Mouse (Mus musculus) heart, postnatal 25 days (tissue): ENCODE measurements around the gene Ush2a. TPM values are rescaled to one million over a fixed set of nuclear protein-coding genes. Genes with fewer than 3 reads are reported as not detected.

Experiments used
- DNase-seq: peaks from one replicate; pipeline ENCODE4 v3.0.0; 2022; ENCODE audit warnings: low spot score
- intact Hi-C: fragments of 180-260 bp; cut with DNase I; formaldehyde crosslinking; loops from one replicate; pipeline ENCODE4 v1.15.1; 2025
- total RNA-seq, 2 experiments: library from RNA; stranded (reverse); gene quantifications; 2 replicates each; pipeline ENCODE4 v1.2.3; 2021

Ush2a gene
- total RNA-seq, 2 experiments from 2014 or later, result 0.08 TPM

DNA sequence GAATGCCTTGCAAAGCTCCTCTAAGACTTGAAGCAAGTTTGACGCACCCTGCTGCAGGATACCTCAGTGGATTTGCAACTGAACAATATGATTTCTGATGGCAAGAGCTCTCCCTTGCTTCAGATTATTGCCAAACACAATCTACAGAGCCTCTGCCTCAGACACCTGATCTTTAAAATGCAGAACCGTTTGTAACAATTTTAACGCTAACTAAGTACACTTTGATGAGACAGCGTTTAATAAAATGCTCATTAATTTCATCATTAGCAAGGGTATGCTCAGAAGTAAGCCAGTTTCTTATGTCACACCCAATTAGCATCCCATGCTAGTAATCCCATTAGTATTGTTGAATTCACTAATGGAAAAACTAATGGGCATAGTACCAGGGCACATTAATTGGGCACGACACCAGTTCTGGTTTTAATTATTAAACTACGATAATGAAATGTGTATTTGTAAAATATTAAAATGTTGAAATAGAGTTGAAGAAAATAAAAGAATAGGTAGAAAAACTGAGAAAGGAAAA is 267.8 kb downstream of the Ush2a start:
- no peak for DNase-seq
- intact Hi-C loops, result no loop called here

GRCm38 (mm10) chr1:188537021-188537420 is 275.2 kb downstream of the Ush2a start:
- DNase-seq, result no peak
- intact Hi-C loops, result no loop called here

GRCm38 (mm10) chr1:188539621-188540020 is 277.8 kb downstream of the Ush2a start:
- intact Hi-C loops, result no loop called here
- no peak for DNase-seq

- intact Hi-C loops, result no loop called here
- no peak for DNase-seq
These were observed 279.7 kb downstream of the Ush2a start for GRCm38 (mm10) chr1:188541492-188541891.

- intact Hi-C loops, result no loop called here
- DNase-seq, result no peak
These were observed 281.5 kb downstream of the Ush2a start for GRCm38 (mm10) chr1:188543364-188543763.

DNA sequence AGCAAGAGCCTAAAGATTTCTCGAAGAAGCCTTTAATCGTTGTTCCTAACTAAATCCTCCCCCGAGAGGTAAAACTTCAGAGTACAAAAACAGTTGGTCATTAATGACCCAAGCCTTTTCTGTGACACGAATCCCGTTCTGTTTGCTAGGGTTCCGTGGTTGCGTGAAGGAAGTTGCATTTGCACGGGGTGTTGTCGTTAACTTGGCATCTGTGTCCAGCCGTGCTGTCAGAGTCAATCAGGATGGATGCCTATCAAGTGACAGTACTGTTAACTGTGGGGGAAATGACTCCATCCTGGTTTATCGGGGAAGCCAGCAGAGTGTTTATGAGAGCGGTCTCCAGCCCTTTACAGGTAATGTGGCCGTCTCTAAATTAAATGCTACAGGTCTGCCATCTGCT is 287.9 kb downstream of the Ush2a start:
- intact Hi-C loops, result no loop called here

GRCm38 (mm10) chr1:188551802-188552201 is 290.0 kb downstream of the Ush2a start:
- intact Hi-C loops, result no loop called here
- no peak for DNase-seq

More for the DNA sequence above, 287.9 kb downstream of the Ush2a start:
- no peak for DNase-seq

DNA sequence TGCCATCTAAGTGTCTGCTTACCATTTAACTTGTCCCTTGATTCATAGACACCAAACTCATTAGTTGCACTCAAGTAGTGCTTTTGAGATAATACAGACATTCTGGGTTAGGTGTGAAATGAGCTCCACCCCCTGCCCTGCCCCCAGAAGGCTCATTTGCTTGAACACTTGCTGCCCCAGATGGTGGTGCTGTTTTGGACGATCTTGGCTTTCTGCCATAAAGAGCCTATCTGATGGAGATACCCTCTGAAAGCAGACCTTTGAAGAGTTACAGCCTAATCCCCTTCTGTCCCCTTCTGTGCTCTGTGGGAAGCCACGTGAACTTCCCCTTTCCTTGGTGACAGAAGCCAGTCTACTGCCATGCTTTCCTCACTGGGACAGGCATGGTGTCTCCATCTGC is 297.1 kb downstream of the Ush2a start:
- DNase-seq, result no peak
- intact Hi-C loops, result no loop called here

DNA sequence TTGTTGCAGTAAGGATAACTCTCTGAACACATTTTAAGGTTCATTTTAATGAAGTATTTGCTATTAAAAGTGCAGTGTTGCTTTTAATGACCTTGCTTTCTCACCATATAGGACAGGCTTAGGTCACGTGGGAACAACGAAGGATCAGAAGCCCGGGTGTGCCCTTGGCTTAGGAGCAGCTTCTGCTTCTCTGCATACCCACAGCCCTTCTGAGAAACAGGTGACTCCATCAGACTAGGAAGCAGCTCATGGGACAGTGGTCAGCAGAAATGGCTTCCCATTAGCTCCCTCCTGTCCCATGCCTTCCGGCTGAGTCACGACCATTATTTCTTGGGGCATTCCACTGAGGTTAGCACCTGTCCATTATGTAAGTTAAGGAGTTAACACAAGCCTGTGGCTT is 304.4 kb downstream of the Ush2a start:
- intact Hi-C loops, result no loop called here

GRCm38 (mm10) chr1:188567486-188567885 is 305.7 kb downstream of the Ush2a start:
- no peak for DNase-seq
- intact Hi-C loops, result no loop called here

More for the DNA sequence above, 304.4 kb downstream of the Ush2a start:
- DNase-seq, result no peak

DNA sequence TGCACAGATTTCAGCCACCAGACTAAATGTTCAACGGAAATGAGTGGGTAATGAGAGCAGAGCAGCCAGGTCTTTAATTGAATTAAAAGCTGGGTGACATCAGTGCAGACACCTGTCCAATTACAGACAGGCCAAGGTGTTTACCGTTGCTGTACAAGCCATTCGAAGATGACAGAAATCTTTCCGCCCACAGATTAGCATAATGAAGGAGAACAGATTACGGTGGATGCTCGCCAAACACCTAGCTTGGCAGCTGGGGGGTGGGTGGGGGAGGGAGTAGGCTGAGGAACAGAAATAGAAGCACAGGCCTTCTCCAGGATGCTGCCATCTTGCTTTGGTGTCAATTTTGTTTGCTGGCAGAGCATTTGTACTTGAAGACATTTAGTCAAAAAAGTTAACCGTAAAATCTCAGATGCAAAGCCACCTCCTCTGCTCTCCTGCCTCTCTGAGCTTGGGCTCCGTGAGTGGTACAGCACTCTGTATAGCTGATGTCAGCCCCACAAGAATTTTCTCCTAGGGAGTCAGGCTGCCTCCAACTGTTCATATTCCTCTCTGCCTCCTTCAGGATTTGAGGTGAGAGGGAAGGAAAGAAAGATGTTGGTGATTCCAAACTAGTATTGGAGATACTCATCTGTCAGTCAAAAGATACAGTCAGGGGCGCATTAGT is 306.6 kb downstream of the Ush2a start:
- intact Hi-C loops, result no loop called here

GRCm38 (mm10) chr1:188576246-188576747 is 314.5 kb downstream of the Ush2a start:
- no peak for DNase-seq
- intact Hi-C loops, result no loop called here

More for the DNA sequence above, 306.6 kb downstream of the Ush2a start:
- DNase-seq, result no peak

GRCm38 (mm10) chr1:188577376-188577775 is 315.6 kb downstream of the Ush2a start:
- intact Hi-C loops, result no loop called here
- DNase-seq, result no peak

DNA sequence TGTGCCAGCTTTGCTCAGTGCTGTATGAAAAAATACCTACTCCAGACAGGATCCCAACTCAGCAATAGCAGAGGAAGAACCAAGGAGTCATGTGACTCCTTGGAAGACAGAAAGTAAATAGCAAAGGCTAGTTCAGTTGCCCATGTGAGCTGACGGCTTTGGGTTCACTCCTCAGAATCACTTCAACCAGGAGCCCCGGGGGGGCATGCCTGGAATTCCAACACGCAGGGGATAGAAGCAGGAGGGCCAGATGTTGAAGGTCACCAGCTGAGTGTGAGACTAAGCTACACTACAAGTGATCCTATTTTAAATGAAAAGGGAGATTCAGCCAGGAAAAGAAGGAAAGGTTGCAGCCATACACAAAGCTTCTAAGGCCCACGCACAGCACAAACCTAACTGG is 319.3 kb downstream of the Ush2a start:
- DNase-seq, result no peak
- intact Hi-C loops, result no loop called here

GRCm38 (mm10) chr1:188595251-188595650 is 333.4 kb downstream of the Ush2a start:
- DNase-seq, result no peak

GRCm38 (mm10) chr1:188598052-188598451 is 336.2 kb downstream of the Ush2a start:
- no peak for DNase-seq
- intact Hi-C loops, result no loop called here

More at GRCm38 (mm10) chr1:188595251-188595650, 333.4 kb downstream of the Ush2a start:
- intact Hi-C loops, result no loop called here

DNA sequence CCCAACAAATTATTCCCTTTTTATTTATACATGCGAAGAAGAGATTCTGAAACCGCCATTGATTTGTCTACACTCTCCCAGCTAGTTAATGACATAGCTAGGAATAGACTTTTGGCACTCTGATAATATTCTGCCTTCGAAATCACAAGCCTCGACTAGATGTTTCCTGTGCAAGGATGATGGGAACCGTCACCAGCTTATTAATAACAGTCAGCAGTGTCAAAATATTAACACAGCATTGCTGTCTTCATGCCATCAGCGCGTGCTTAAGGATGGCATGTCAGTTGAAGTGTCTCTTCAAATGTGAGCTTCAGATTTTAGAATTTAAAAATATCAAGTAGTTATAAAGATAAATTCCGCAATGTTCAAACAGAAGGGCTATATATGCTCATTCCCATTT is 337.3 kb downstream of the Ush2a start:
- DNase-seq, result no peak
- intact Hi-C loops, result no loop called here

- intact Hi-C loops, result no loop called here
These were observed 344.6 kb downstream of the Ush2a start for GRCm38 (mm10) chr1:188606450-188606849.

GRCm38 (mm10) chr1:188616547-188616946 is 354.7 kb downstream of the Ush2a start:
- DNase-seq, result no peak
- intact Hi-C loops, result no loop called here

More at GRCm38 (mm10) chr1:188606450-188606849, 344.6 kb downstream of the Ush2a start:
- DNase-seq, result no peak

- DNase-seq, result no peak
- intact Hi-C loops, result loop anchor here (10.0 kb wide), 1 partner anchor 1499 kb away; no protein-coding TSS in a partner anchor
These were observed 371.9 kb downstream of the Ush2a start for GRCm38 (mm10) chr1:188633736-188634135.

DNA sequence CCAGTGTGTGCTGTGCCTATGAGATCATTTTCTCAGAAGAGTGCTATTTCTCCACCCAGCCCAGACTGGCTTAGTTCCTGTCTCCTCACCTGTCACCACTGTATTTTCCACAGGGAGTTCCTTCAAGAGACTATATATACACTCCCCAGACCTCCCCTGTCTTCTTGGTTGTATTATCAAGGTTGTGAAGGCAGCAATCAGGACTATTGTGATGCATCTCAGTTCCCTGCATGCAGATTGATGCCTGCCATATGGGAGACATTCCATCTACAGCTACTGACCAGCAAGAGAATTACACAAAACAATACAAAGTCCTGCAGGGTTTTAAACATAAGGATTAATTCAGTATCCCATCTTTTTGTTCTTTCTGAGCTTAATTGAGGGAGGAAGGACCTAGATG is 377.8 kb downstream of the Ush2a start:
- intact Hi-C loops, result loop anchor here (10.0 kb wide), 1 partner anchor 1505 kb away; no protein-coding TSS in a partner anchor
- no peak for DNase-seq
